Comparison of ENCODE assay signal across 18 mouse cellular contexts in genomic region chr7:78903174-78903870, GRCm38 (mm10). TPM values are rescaled to one million over a fixed set of nuclear protein-coding genes. Genes with fewer than 3 reads are reported as not detected.
DNase-seq lines count a peak whose midpoint lies in the region; ATAC-seq and TF ChIP-seq lines count a peak whose summit lies in the region.
"Had no signal": no experiment of that assay in that cellular context is flagged by ENCODE, and none has a peak within 500 bp of the region (broad histone marks: within the 10 kb centered on the region; RNA-seq: fewer than 3 reads in every experiment).

No protein-coding gene starts in this region.

- H3K4me3 ChIP-seq in liver, adult 2 months (ENCODE audit: insufficient read depth, low read depth, low read length) = no peak overlapping the region
- no peak overlapping the region for H3K4me3 ChIP-seq in liver, embryonic 12.5 days
- H3K4me3 ChIP-seq in bone marrow, adult 2 months (replicated peaks; ENCODE audit: control insufficient read depth, low read depth, low read length) = no peak overlapping the region
- H3K4me3 ChIP-seq in heart, embryonic 12.5 days = no peak overlapping the region
- no peak overlapping the region for H3K4me3 ChIP-seq in forebrain, embryonic 15.5 days
- H3K4me3 ChIP-seq: embryonic facial prominence, embryonic 13.5 days; hindbrain, embryonic 10.5 days; layer of hippocampus, adult 2 months; midbrain, embryonic 10.5 days; neural tube, embryonic 12.5 days had no signal

- 56% methylated on average over 6 of the region's 6 CpGs for WGBS in liver, adult 2 months
- 77% methylated on average over 6 of the region's 6 CpGs for WGBS in liver, embryonic 12.5 days (ENCODE audit: insufficient replicate concordance)
- 57% methylated on average over 6 of the region's 6 CpGs for WGBS in bone marrow, adult 2 months
- WGBS in heart, embryonic 12.5 days = 91% methylated on average over 6 of the region's 6 CpGs
- WGBS in forebrain, embryonic 15.5 days = 94% methylated on average over 6 of the region's 6 CpGs

- no peak for TF ChIP-seq POLR2A in liver, adult 2 months (IDR thresholded peaks at IDR 0.05; ENCODE audit: extremely low read depth, insufficient read depth, low read length)
- TF ChIP-seq POLR2A in bone marrow, adult 2 months (IDR thresholded peaks at IDR 0.05; ENCODE audit: borderline replicate concordance, control insufficient read depth, low read depth, low read length) = no peak

- H3K36me3 ChIP-seq in liver, adult 2 months (ENCODE audit: control insufficient read depth, insufficient read depth, low read length) = no peaks in the 10 kb centered on the region
- H3K36me3 ChIP-seq in liver, embryonic 12.5 days = peaks cover 65% of the 10 kb centered on the region
- peaks cover 60% of the 10 kb centered on the region for H3K36me3 ChIP-seq in heart, embryonic 12.5 days
- peaks cover 21% of the 10 kb centered on the region for H3K36me3 ChIP-seq in forebrain, embryonic 15.5 days

- no peak overlapping the region for H3K9ac ChIP-seq in liver, adult 2 months (ENCODE audit: low read depth, low read length)
- no peak overlapping the region for H3K9ac ChIP-seq in liver, embryonic 12.5 days
- no peak overlapping the region for H3K9ac ChIP-seq in heart, embryonic 12.5 days
- no peak overlapping the region for H3K9ac ChIP-seq in forebrain, embryonic 15.5 days (replicated peaks)
- H3K9ac ChIP-seq: embryonic facial prominence, embryonic 13.5 days; lung, embryonic 14.5 days; neural tube, embryonic 12.5 days had no signal

- no peak for ATAC-seq in liver, embryonic 12.5 days
- ATAC-seq in megakaryocyte progenitor cell, adult 5-6 weeks (replicated peaks; ENCODE audit: poor library complexity) = peak; percentile 84
- ATAC-seq in heart, embryonic 12.5 days (ENCODE audit: insufficient number of reproducible peaks, low FRiP score) = no peak
- no peak for ATAC-seq in forebrain, embryonic 15.5 days (replicated peaks)

- DNase-seq in liver, adult 2 months (ENCODE audit: extremely low read depth, low read depth, low spot score) = peak; percentile 83
- peak; percentile 44 for DNase-seq in lung, postnatal 10 days
- no peak for DNase-seq in heart, adult 18-20 months
- DNase-seq: adrenal gland, adult 2 months; kidney, adult 2 months; kidney, postnatal 10 days; lung, embryonic 14.5 days; right cerebral cortex, adult 18-20 months had no signal

- 0 out of 2 replicates have a peak, but pooled peaks cover 4% of the 10 kb centered on the region for H3K79me2 ChIP-seq in liver, adult 2 months (ENCODE audit: control insufficient read depth, insufficient read depth, low read length)

- no peak for TF ChIP-seq CTCF in liver, adult 2 months (IDR thresholded peaks at IDR 0.05; ENCODE audit: low read depth, low read length)
- no peak for TF ChIP-seq CTCF in bone marrow, adult 2 months (IDR thresholded peaks at IDR 0.05; ENCODE audit: control insufficient read depth, insufficient read depth, low read length)

- H3K27ac ChIP-seq in liver, adult 2 months (replicated peaks; ENCODE audit: insufficient read depth, low read depth, low read length) = peak overlapping the region; percentile 15; the same call in 1 of the 2 replicates
- no peak overlapping the region for H3K27ac ChIP-seq in liver, embryonic 12.5 days
- peak overlapping the region; percentile 42; the same call in 1 of the 2 replicates for H3K27ac ChIP-seq in bone marrow, adult 2 months (ENCODE audit: control insufficient read depth, insufficient read depth, low read depth, low read length, poor library complexity)
- no peak overlapping the region for H3K27ac ChIP-seq in heart, embryonic 12.5 days (ENCODE audit: poor library complexity, severe bottlenecking)
- no peak overlapping the region for H3K27ac ChIP-seq in forebrain, embryonic 15.5 days (replicated peaks)
- H3K27ac ChIP-seq: embryonic facial prominence, embryonic 13.5 days; hindbrain, embryonic 10.5 days; layer of hippocampus, adult 2 months; midbrain, embryonic 10.5 days; neural tube, embryonic 12.5 days had no signal

- no peaks in the 10 kb centered on the region for H3K9me3 ChIP-seq in liver, embryonic 12.5 days (replicated peaks)
- no peaks in the 10 kb centered on the region; the same call in 1 of the 2 replicates for H3K9me3 ChIP-seq in heart, embryonic 12.5 days (replicated peaks)
- no peaks in the 10 kb centered on the region for H3K9me3 ChIP-seq in forebrain, embryonic 15.5 days
- H3K9me3 ChIP-seq: embryonic facial prominence, embryonic 13.5 days; midbrain, embryonic 10.5 days; neural tube, embryonic 12.5 days had no signal

- peaks cover 7% of the 10 kb centered on the region for H3K4me1 ChIP-seq in liver, adult 2 months (ENCODE audit: control insufficient read depth, insufficient read depth, low read length)
- peaks cover 3% of the 10 kb centered on the region; the same call in 1 of the 2 replicates for H3K4me1 ChIP-seq in liver, embryonic 12.5 days
- H3K4me1 ChIP-seq in bone marrow, adult 2 months (ENCODE audit: control insufficient read depth, insufficient read depth, low read length) = peaks cover 3% of the 10 kb centered on the region
- no peaks in the 10 kb centered on the region for H3K4me1 ChIP-seq in heart, embryonic 12.5 days (replicated peaks)
- H3K4me1 ChIP-seq in forebrain, embryonic 15.5 days = no peaks in the 10 kb centered on the region
- H3K4me1 ChIP-seq: embryonic facial prominence, embryonic 13.5 days; hindbrain, embryonic 10.5 days; midbrain, embryonic 10.5 days; neural tube, embryonic 12.5 days had no signal

- H3K4me2 ChIP-seq in liver, embryonic 12.5 days = no peak overlapping the region
- H3K4me2 ChIP-seq in heart, embryonic 12.5 days = no peak overlapping the region
- H3K4me2 ChIP-seq in forebrain, embryonic 15.5 days (replicated peaks) = no peak overlapping the region
- H3K4me2 ChIP-seq: embryonic facial prominence, embryonic 13.5 days; lung, embryonic 14.5 days; neural tube, embryonic 12.5 days had no signal

- no peaks in the 10 kb centered on the region for H3K27me3 ChIP-seq in liver, adult 2 months (ENCODE audit: control insufficient read depth, insufficient read depth, low read length)
- H3K27me3 ChIP-seq in liver, embryonic 12.5 days (replicated peaks) = no peaks in the 10 kb centered on the region
- no peaks in the 10 kb centered on the region for H3K27me3 ChIP-seq in heart, embryonic 12.5 days (replicated peaks)
- H3K27me3 ChIP-seq in forebrain, embryonic 15.5 days = no peaks in the 10 kb centered on the region
- H3K27me3 ChIP-seq: embryonic facial prominence, embryonic 13.5 days; neural tube, embryonic 12.5 days had no signal

RNA-seq across cellular contexts. Expression of gene Aen, which starts 7.7 kb away (rescaled TPM):
- 6.5 and 8.1 TPM in 2 replicates for total RNA-seq in liver, adult 2 months (2014; rRNA removed)
- polyA plus RNA-seq in liver, adult 2 months (2012; rRNA removed) = 22.8 and 25.3 TPM in 2 replicates
- polyA plus RNA-seq in liver, embryonic 12.5 days (2016; fragmentation: Nextera tagmentation; extraction: Ambion mirVana) = 36.5 and 38.3 TPM in 2 replicates
- polyA plus RNA-seq in bone marrow, adult 2 months (2011; ENCODE audit: insufficient read depth, insufficient read length, low replicate concordance, missing spikeins) = 15.9 and 41.8 TPM in 2 replicates
- 14.8 and 15.1 TPM in 2 replicates for total RNA-seq in megakaryocyte progenitor cell, adult 5-6 weeks (2015)
- total RNA-seq in megakaryocyte progenitor cell, adult 5-6 weeks (2017) = 39.7 and 46.6 TPM in 2 replicates
- 34.2 and 36.3 TPM in 2 replicates for polyA plus RNA-seq in heart, embryonic 12.5 days (2016; fragmentation: Nextera tagmentation; extraction: Ambion mirVana)
- 10 to 100 TPM; 35.8 to 37.0 TPM for total RNA-seq in heart, adult 18-20 months (2021)
- 55.5 and 57.1 TPM in 2 replicates for polyA plus RNA-seq in forebrain, embryonic 15.5 days (2015; fragmentation: Nextera tagmentation; extraction: Ambion mirVana)

RNA-seq across cellular contexts. Expression of gene Isg20, which starts 9.9 kb away (rescaled TPM):
- total RNA-seq in liver, adult 2 months (2014; rRNA removed) = 2.6 and 2.8 TPM in 2 replicates
- polyA plus RNA-seq in liver, adult 2 months (2012; rRNA removed) = 5.7 and 7.7 TPM in 2 replicates
- 7.7 and 9.2 TPM in 2 replicates for polyA plus RNA-seq in liver, embryonic 12.5 days (2016; fragmentation: Nextera tagmentation; extraction: Ambion mirVana)
- polyA plus RNA-seq in bone marrow, adult 2 months (2011; ENCODE audit: insufficient read depth, insufficient read length, low replicate concordance, missing spikeins) = 159 and 207 TPM in 2 replicates
- 25.3 and 35.0 TPM in 2 replicates for total RNA-seq in megakaryocyte progenitor cell, adult 5-6 weeks (2015)
- total RNA-seq in megakaryocyte progenitor cell, adult 5-6 weeks (2017) = 7.7 and 8.0 TPM in 2 replicates
- polyA plus RNA-seq in heart, embryonic 12.5 days (2016; fragmentation: Nextera tagmentation; extraction: Ambion mirVana) = 0.63 and 0.72 TPM in 2 replicates
- total RNA-seq in heart, adult 18-20 months (2021) = 1 to 10 TPM; 6.3 to 7.0 TPM
- 1.7 TPM in 2 replicates for polyA plus RNA-seq in forebrain, embryonic 15.5 days (2015; fragmentation: Nextera tagmentation; extraction: Ambion mirVana)

RNA-seq across cellular contexts. Expression of gene Det1, which starts 56.3 kb away (rescaled TPM):
- 5.3 and 5.8 TPM in 2 replicates for total RNA-seq in liver, adult 2 months (2014; rRNA removed)
- 7.9 and 8.0 TPM in 2 replicates for polyA plus RNA-seq in liver, adult 2 months (2012; rRNA removed)
- polyA plus RNA-seq in liver, embryonic 12.5 days (2016; fragmentation: Nextera tagmentation; extraction: Ambion mirVana) = 13.6 and 13.7 TPM in 2 replicates
- 5.2 and 6.0 TPM in 2 replicates for polyA plus RNA-seq in bone marrow, adult 2 months (2011; ENCODE audit: insufficient read depth, insufficient read length, low replicate concordance, missing spikeins)
- 16.1 and 19.3 TPM in 2 replicates for total RNA-seq in megakaryocyte progenitor cell, adult 5-6 weeks (2015)
- total RNA-seq in megakaryocyte progenitor cell, adult 5-6 weeks (2017) = 14.0 and 15.5 TPM in 2 replicates
- polyA plus RNA-seq in heart, embryonic 12.5 days (2016; fragmentation: Nextera tagmentation; extraction: Ambion mirVana) = 11.6 and 12.4 TPM in 2 replicates
- total RNA-seq in heart, adult 18-20 months (2021) = 10 to 100 TPM; 13.9 to 16.5 TPM
- polyA plus RNA-seq in forebrain, embryonic 15.5 days (2015; fragmentation: Nextera tagmentation; extraction: Ambion mirVana) = 18.1 and 18.5 TPM in 2 replicates

Comparison
In these comparisons a context has a peak if more than half of its experiments do, and no peak if none do; other contexts are left out.
1. H3K27ac ChIP-seq: peak in liver, adult 2 months (single experiment) and bone marrow, adult 2 months (single experiment); none in liver, embryonic 12.5 days (single experiment), heart, embryonic 12.5 days (single experiment) and forebrain, embryonic 15.5 days (single experiment).
2. DNase-seq: peak in liver, adult 2 months (single experiment) and lung, postnatal 10 days (single experiment); none in heart, adult 18-20 months (0 of 2).
3. RNA of gene Isg20, which starts 9.9 kb away (polyA plus RNA-seq): 159 to 207 TPM in bone marrow, adult 2 months; 5.7 to 7.7 TPM in liver, adult 2 months, 7.7 to 9.2 TPM in liver, embryonic 12.5 days, 1.7 TPM in forebrain, embryonic 15.5 days and 0.63 to 0.72 TPM in heart, embryonic 12.5 days; every median in the first group is over 10 times any median in the second.